Mouse (Mus musculus): ENCODE measurements around the gene Ralgps1. TPM values are rescaled to one million over a fixed set of nuclear protein-coding genes. Genes with fewer than 3 reads are reported as not detected.

Ralgps1 gene
- total RNA-seq, 2 experiments from 2014 or later, result 51.5 to 71.2 TPM

- intact Hi-C loops (cut with DNase I), result no loop called here
- no peak for DNase-seq (ENCODE audit: low spot score in 2 of 2)
These were observed 170.8 kb downstream of the Ralgps1 start for GRCm38 (mm10) chr2:33200368-33201068.

- DNase-seq (ENCODE audit: low spot score in 2 of 2), result no peak
- intact Hi-C loops (cut with DNase I), result no loop called here
These were observed 181.3 kb downstream of the Ralgps1 start for GRCm38 (mm10) chr2:33189976-33190375.

- intact Hi-C loops (cut with DNase I), result no loop called here
- no peak for DNase-seq (ENCODE audit: low spot score in 2 of 2)
These were observed 182.2 kb downstream of the Ralgps1 start for GRCm38 (mm10) chr2:33188925-33189670.

- no peak for DNase-seq (ENCODE audit: low spot score in 2 of 2)
- intact Hi-C loops (cut with DNase I), result no loop called here
These were observed 183.4 kb downstream of the Ralgps1 start for GRCm38 (mm10) chr2:33187874-33188273.

- intact Hi-C loops (cut with DNase I), result no loop called here
- DNase-seq (ENCODE audit: low spot score in 2 of 2), result no peak
These were observed 184.8 kb downstream of the Ralgps1 start for GRCm38 (mm10) chr2:33186505-33186904.

- no peak for DNase-seq (ENCODE audit: low spot score in 2 of 2)
- intact Hi-C loops (cut with DNase I), result no loop called here
These were observed 186.0 kb downstream of the Ralgps1 start for GRCm38 (mm10) chr2:33185258-33185657.

- intact Hi-C loops (cut with DNase I), result no loop called here
These were observed 186.6 kb downstream of the Ralgps1 start for GRCm38 (mm10) chr2:33184641-33185040.

GRCm38 (mm10) chr2:33183321-33183720 is 188.0 kb downstream of the Ralgps1 start:
- intact Hi-C loops (cut with DNase I), result no loop called here
- DNase-seq (ENCODE audit: low spot score in 2 of 2), result no peak

More at GRCm38 (mm10) chr2:33184641-33185040, 186.6 kb downstream of the Ralgps1 start:
- no peak for DNase-seq (ENCODE audit: low spot score in 2 of 2)

- peak in 1 of 2 experiments; percentile 46 for DNase-seq (ENCODE audit: low spot score in 2 of 2)
- intact Hi-C loops (cut with DNase I), result no loop called here
These were observed 191.2 kb downstream of the Ralgps1 start for GRCm38 (mm10) chr2:33179930-33180630.

GRCm38 (mm10) chr2:33179171-33179929 is 191.9 kb downstream of the Ralgps1 start:
- DNase-seq (ENCODE audit: low spot score in 2 of 2), result no peak
- intact Hi-C loops (cut with DNase I), result no loop called here

- intact Hi-C loops (cut with DNase I), result no loop called here
- no peak for DNase-seq (ENCODE audit: low spot score in 2 of 2)
These were observed 192.9 kb downstream of the Ralgps1 start for GRCm38 (mm10) chr2:33178243-33178932.

GRCm38 (mm10) chr2:33177443-33178242 is 193.6 kb downstream of the Ralgps1 start:
- intact Hi-C loops (cut with DNase I), result no loop called here
- DNase-seq (ENCODE audit: low spot score in 2 of 2), result no peak

GRCm38 (mm10) chr2:33176921-33177320 is 194.4 kb downstream of the Ralgps1 start:
- no peak for DNase-seq (ENCODE audit: low spot score in 2 of 2)
- intact Hi-C loops (cut with DNase I), result no loop called here

GRCm38 (mm10) chr2:33176516-33176915 is 194.8 kb downstream of the Ralgps1 start:
- no peak for DNase-seq (ENCODE audit: low spot score in 2 of 2)
- intact Hi-C loops (cut with DNase I), result no loop called here

GRCm38 (mm10) chr2:33173686-33174085 is 197.6 kb downstream of the Ralgps1 start:
- DNase-seq (ENCODE audit: low spot score in 2 of 2), result no peak
- intact Hi-C loops (cut with DNase I), result no loop called here

- intact Hi-C loops (cut with DNase I), result no loop called here
- no peak for DNase-seq (ENCODE audit: low spot score in 2 of 2)
These were observed 198.2 kb downstream of the Ralgps1 start for GRCm38 (mm10) chr2:33173126-33173525.

GRCm38 (mm10) chr2:33170777-33171565 is 200.3 kb downstream of the Ralgps1 start:
- intact Hi-C loops (cut with DNase I), result no loop called here
- no peak for DNase-seq (ENCODE audit: low spot score in 2 of 2)

- DNase-seq (ENCODE audit: low spot score in 2 of 2), result no peak
- intact Hi-C loops (cut with DNase I), result no loop called here
These were observed 201.8 kb downstream of the Ralgps1 start for GRCm38 (mm10) chr2:33169445-33169844.
